Mouse (Mus musculus) kidney, postnatal 36 days (tissue): ENCODE results near the gene Strn.
"Not testable (repeated sequence)": the region's sequence is repeated elsewhere in the genome, so short reads cannot be mapped to it uniquely, and the experiment has no call there.

Source experiments
- DNase-seq, 2 experiments: peaks; one replicate each; pipeline ENCODE4 v3.0.0; 2021 to 2022; ENCODE audit warnings: mixed read lengths in 2 of 2

Strn gene

GRCm38 (mm10) chr17:78708422-78708821 lies 28.6 kb downstream of the Strn start:
- no peak for DNase-seq

- DNase-seq, result no peak
Measured at GRCm38 (mm10) chr17:78702988-78703387, 34.0 kb downstream of the Strn start.

GRCm38 (mm10) chr17:78698965-78699364 lies 38.0 kb downstream of the Strn start:
- no peak for DNase-seq

- no peak for DNase-seq
Measured at GRCm38 (mm10) chr17:78697462-78697861, 39.5 kb downstream of the Strn start.

GRCm38 (mm10) chr17:78696922-78697321 lies 40.1 kb downstream of the Strn start:
- DNase-seq, result no peak

- not testable (repeated sequence) for DNase-seq
Measured at GRCm38 (mm10) chr17:78689231-78689630, 47.8 kb downstream of the Strn start.

GRCm38 (mm10) chr17:78687971-78688370 lies 49.0 kb downstream of the Strn start:
- DNase-seq, result no peak

GRCm38 (mm10) chr17:78685004-78685403 lies 52.0 kb downstream of the Strn start:
- no peak for DNase-seq

GRCm38 (mm10) chr17:78682351-78682750 lies 54.6 kb downstream of the Strn start:
- no peak for DNase-seq

- no peak for DNase-seq
Measured at GRCm38 (mm10) chr17:78679503-78679902, 57.5 kb downstream of the Strn start.

GRCm38 (mm10) chr17:78676813-78677212 lies 60.2 kb downstream of the Strn start:
- DNase-seq, result no peak

- DNase-seq, result no peak
Measured at GRCm38 (mm10) chr17:78664962-78665545, 71.9 kb downstream of the Strn start.

GRCm38 (mm10) chr17:78654841-78655240 lies 82.2 kb downstream of the Strn start:
- DNase-seq, result peak in 1 of 2 experiments; percentile 5

GRCm38 (mm10) chr17:78643853-78644475 lies 93.0 kb downstream of the Strn start:
- no peak for DNase-seq

GRCm38 (mm10) chr17:78642259-78642658 lies 94.7 kb downstream of the Strn start:
- DNase-seq, result no peak

- no peak for DNase-seq
Measured at GRCm38 (mm10) chr17:78640387-78640786, 96.6 kb downstream of the Strn start.

- DNase-seq, result no peak
Measured at GRCm38 (mm10) chr17:78639099-78639498, 97.9 kb downstream of the Strn start.

GRCm38 (mm10) chr17:78637140-78637539 lies 99.9 kb downstream of the Strn start:
- no peak for DNase-seq

- no peak for DNase-seq
Measured at GRCm38 (mm10) chr17:78635616-78636015, 101.4 kb downstream of the Strn start.

- no peak for DNase-seq
Measured at GRCm38 (mm10) chr17:78624941-78625340, 112.1 kb downstream of the Strn start.

- DNase-seq, result no peak
Measured at GRCm38 (mm10) chr17:78621863-78622262, 115.1 kb downstream of the Strn start.

- peak; percentile 11 to 14 for DNase-seq
Measured at GRCm38 (mm10) chr17:78620740-78621139, 116.3 kb downstream of the Strn start.

- DNase-seq, result no peak
Measured at GRCm38 (mm10) chr17:78619981-78620380, 117.0 kb downstream of the Strn start.

- DNase-seq, result no peak
Measured at GRCm38 (mm10) chr17:78618164-78618693, 118.8 kb downstream of the Strn start.

- no peak for DNase-seq
Measured at GRCm38 (mm10) chr17:78615096-78615495, 121.9 kb downstream of the Strn start.
